Mouse (Mus musculus): ENCODE data around the gene Cdkn2d.

DNA sequence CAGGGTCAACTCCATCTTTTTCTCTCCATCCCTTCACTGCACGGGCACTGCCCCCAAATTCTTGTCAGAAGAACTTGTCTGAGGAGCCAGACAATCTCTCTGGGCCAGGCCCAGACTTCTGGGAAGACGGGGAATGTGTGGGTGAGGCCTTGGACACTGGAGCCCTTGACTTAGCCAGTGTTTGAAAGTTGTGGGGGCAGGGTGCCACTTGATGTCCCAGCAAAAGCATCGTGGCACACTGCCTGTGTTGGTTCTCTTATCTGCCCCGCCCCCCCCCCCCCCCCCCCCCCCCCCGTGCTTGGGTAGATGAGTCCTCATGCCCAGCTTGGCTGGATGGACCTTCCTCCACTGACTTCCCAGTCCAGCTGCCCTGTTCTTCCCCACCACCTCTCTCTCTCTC lies 37.8 kb upstream of the Cdkn2d start:
- TF ChIP-seq USF1 (IDR thresholded peaks at IDR 0.05; ENCODE audit: low read depth) (no peak), POLR2A (IDR thresholded peaks at IDR 0.05; ENCODE audit: insufficient read length, low read depth) (no peak), TCF12 (IDR thresholded peaks at IDR 0.05; ENCODE audit: insufficient read depth, poor library complexity, severe bottlenecking) (no peak), CEBPB (IDR thresholded peaks at IDR 0.05; ENCODE audit: insufficient read depth, poor library complexity, severe bottlenecking) (no peak), REST (IDR thresholded peaks at IDR 0.05; ENCODE audit: insufficient read depth, insufficient read length) (no peak)
